8 mouse cellular contexts compared by ENCODE assay signal in genomic region chr2:180228060-180228458, GRCm38 (mm10). TPM values are rescaled to one million over a fixed set of nuclear protein-coding genes. Genes with fewer than 3 reads are reported as not detected.
DNase-seq lines count a peak whose midpoint lies in the region; ATAC-seq and TF ChIP-seq lines count a peak whose summit lies in the region.

No protein-coding gene starts in this region.

- 42% methylated on average over 6 of the region's 6 CpGs for WGBS in heart, embryonic 12.5 days
- 38% methylated on average over 6 of the region's 6 CpGs for WGBS in lung, postnatal 0 days
- WGBS in lung, adult 2 months = 54% methylated on average over 6 of the region's 6 CpGs
- 47% methylated on average over 6 of the region's 6 CpGs for WGBS in embryonic facial prominence, embryonic 14.5 days
- WGBS in neural tube, embryonic 14.5 days = 49% methylated on average over 6 of the region's 6 CpGs

- peak overlapping the region; percentile 15; the same call in 1 of the 2 replicates for H3K27ac ChIP-seq in heart, embryonic 12.5 days (ENCODE audit: poor library complexity, severe bottlenecking)
- H3K27ac ChIP-seq in lung, postnatal 0 days (ENCODE audit: low read length) = peak overlapping the region; percentile 89
- H3K27ac ChIP-seq in embryonic facial prominence, embryonic 14.5 days (replicated peaks; ENCODE audit: low read depth, low read length) = peak overlapping the region; percentile 54
- no peak overlapping the region for H3K27ac ChIP-seq in neural tube, embryonic 14.5 days (ENCODE audit: low read depth, low read length)

- no peak for TF ChIP-seq EP300 in lung, postnatal 0 days (IDR thresholded peaks at IDR 0.05)

- peaks cover 72% of the 10 kb centered on the region for H3K4me1 ChIP-seq in heart, embryonic 12.5 days (replicated peaks)
- peaks cover 42% of the 10 kb centered on the region; the same call in 1 of the 2 replicates for H3K4me1 ChIP-seq in lung, postnatal 0 days (ENCODE audit: insufficient read depth, low read depth, low read length)
- H3K4me1 ChIP-seq in lung, adult 2 months (ENCODE audit: control insufficient read depth, insufficient read depth, low read length) = peaks cover 15% of the 10 kb centered on the region
- peaks cover 17% of the 10 kb centered on the region for H3K4me1 ChIP-seq in embryonic facial prominence, embryonic 14.5 days (ENCODE audit: control insufficient read depth, insufficient read depth, low read length)
- H3K4me1 ChIP-seq in neural tube, embryonic 14.5 days (ENCODE audit: control insufficient read depth, insufficient read depth, low read length) = peaks cover 17% of the 10 kb centered on the region; the same call in 1 of the 2 replicates

- TF ChIP-seq POLR2A in lung, adult 2 months (IDR thresholded peaks at IDR 0.05; ENCODE audit: borderline replicate concordance, extremely low read depth, low read depth, low read length) = no peak

- DNase-seq in heart, adult 9 months (ENCODE audit: low spot score in 2 of 2) = no peak
- no peak for DNase-seq in lung, postnatal 0 days (ENCODE audit: low spot score)
- DNase-seq in lung, adult 2 months = no peak
- no peak for DNase-seq in embryonic facial prominence, embryonic 14.5 days (ENCODE audit: low spot score)
- DNase-seq in left cerebral cortex, adult 8-10 months (ENCODE audit: low spot score in 2 of 2) = no peak
- DNase-seq in ovary, postnatal 36 days (ENCODE audit: low spot score) = no peak

- no peaks in the 10 kb centered on the region for H3K9me3 ChIP-seq in heart, embryonic 12.5 days (replicated peaks)
- H3K9me3 ChIP-seq in lung, postnatal 0 days (ENCODE audit: low read length) = no peaks in the 10 kb centered on the region
- H3K9me3 ChIP-seq in embryonic facial prominence, embryonic 14.5 days (ENCODE audit: control insufficient read depth, low read length) = no peaks in the 10 kb centered on the region
- no peaks in the 10 kb centered on the region for H3K9me3 ChIP-seq in neural tube, embryonic 14.5 days (ENCODE audit: control insufficient read depth, low read length)

- no peak for TF ChIP-seq CTCF in lung, postnatal 0 days (IDR thresholded peaks at IDR 0.05)
- no peak for TF ChIP-seq CTCF in lung, adult 2 months (IDR thresholded peaks at IDR 0.05; ENCODE audit: insufficient read depth, low read length)

- H3K9ac ChIP-seq in heart, embryonic 12.5 days = 0 out of 2 replicates have a peak overlapping the region, but pooled peaks have one; percentile 27
- H3K9ac ChIP-seq in lung, postnatal 0 days (replicated peaks; ENCODE audit: low read depth) = peak overlapping the region; percentile 32
- H3K9ac ChIP-seq in embryonic facial prominence, embryonic 14.5 days (ENCODE audit: low read depth, low read length) = peak overlapping the region; percentile 10; the same call in 1 of the 2 replicates
- no peak overlapping the region for H3K9ac ChIP-seq in neural tube, embryonic 14.5 days (replicated peaks; ENCODE audit: low read depth, low read length)

- ATAC-seq in heart, embryonic 12.5 days (ENCODE audit: insufficient number of reproducible peaks, low FRiP score) = no peak
- no peak for ATAC-seq in lung, postnatal 0 days
- no peak for ATAC-seq in embryonic facial prominence, embryonic 14.5 days (ENCODE audit: low read depth)
- ATAC-seq in neural tube, embryonic 14.5 days (ENCODE audit: low read depth) = no peak

- H3K4me2 ChIP-seq in heart, embryonic 12.5 days = peak overlapping the region; percentile 54
- H3K4me2 ChIP-seq in lung, postnatal 0 days (replicated peaks; ENCODE audit: low read depth, low read length) = peak overlapping the region; percentile 47
- H3K4me2 ChIP-seq in embryonic facial prominence, embryonic 14.5 days (ENCODE audit: low read depth, low read length) = peak overlapping the region; percentile 46; the same call in 1 of the 2 replicates
- 0 out of 2 replicates have a peak overlapping the region, but pooled peaks have one; percentile 11 for H3K4me2 ChIP-seq in neural tube, embryonic 14.5 days (ENCODE audit: low read depth, low read length)

- no peaks in the 10 kb centered on the region for H3K36me3 ChIP-seq in heart, embryonic 12.5 days
- H3K36me3 ChIP-seq in lung, postnatal 0 days (ENCODE audit: insufficient read depth, low read length) = no peaks in the 10 kb centered on the region
- no peaks in the 10 kb centered on the region for H3K36me3 ChIP-seq in embryonic facial prominence, embryonic 14.5 days (ENCODE audit: control insufficient read depth, insufficient read depth, low read length)
- H3K36me3 ChIP-seq in neural tube, embryonic 14.5 days (ENCODE audit: control insufficient read depth, insufficient read depth, low read length) = no peaks in the 10 kb centered on the region

- 0 out of 2 replicates have a peak, but pooled peaks cover 5% of the 10 kb centered on the region for H3K27me3 ChIP-seq in heart, embryonic 12.5 days (replicated peaks)
- no peaks in the 10 kb centered on the region for H3K27me3 ChIP-seq in lung, postnatal 0 days (replicated peaks; ENCODE audit: insufficient read depth, low read length)
- H3K27me3 ChIP-seq in embryonic facial prominence, embryonic 14.5 days (replicated peaks; ENCODE audit: control insufficient read depth, insufficient read depth, low read length) = peaks cover 33% of the 10 kb centered on the region
- H3K27me3 ChIP-seq in neural tube, embryonic 14.5 days (ENCODE audit: control insufficient read depth, insufficient read depth, low read length) = peaks cover 8% of the 10 kb centered on the region

- no peak overlapping the region for H3K4me3 ChIP-seq in heart, embryonic 12.5 days
- no peak overlapping the region for H3K4me3 ChIP-seq in lung, postnatal 0 days (ENCODE audit: low read depth, low read length)
- H3K4me3 ChIP-seq in lung, adult 2 months (replicated peaks; ENCODE audit: extremely low read depth, low read depth, low read length) = no peak overlapping the region
- H3K4me3 ChIP-seq in embryonic facial prominence, embryonic 14.5 days (ENCODE audit: low read depth, low read length) = no peak overlapping the region
- H3K4me3 ChIP-seq in neural tube, embryonic 14.5 days (ENCODE audit: low read depth, low read length) = no peak overlapping the region

RNA-seq across cellular contexts. Expression of gene Lama5, which starts 2.4 kb away (rescaled TPM):
- polyA plus RNA-seq in heart, embryonic 12.5 days (2016; fragmentation: Nextera tagmentation; extraction: Ambion mirVana) = 31.7 and 38.1 TPM in 2 replicates
- polyA plus RNA-seq in lung, postnatal 0 days (2015; fragmentation: Nextera tagmentation; extraction: Ambion mirVana) = 83.7 and 85.3 TPM in 2 replicates
- 145 and 148 TPM in 2 replicates for polyA plus RNA-seq in lung, adult 2 months (2012; rRNA removed)
- 25.2 and 28.2 TPM in 2 replicates for polyA plus RNA-seq in embryonic facial prominence, embryonic 14.5 days (2014; fragmentation: Nextera tagmentation; extraction: Ambion mirVana)
- polyA plus RNA-seq in neural tube, embryonic 14.5 days (2014; fragmentation: Nextera tagmentation; extraction: Ambion mirVana) = 1.2 and 2.0 TPM in 2 replicates
- total RNA-seq in left cerebral cortex, adult 8-10 months (2022) = 10 to 100 TPM in 1 of 4 experiments, 1 to 10 TPM in 3; 5.9 to 11.1 (median 7.3) TPM

RNA-seq across cellular contexts. Expression of gene Rps21, which starts 29.1 kb away (rescaled TPM):
- 336 and 349 TPM in 2 replicates for polyA plus RNA-seq in heart, embryonic 12.5 days (2016; fragmentation: Nextera tagmentation; extraction: Ambion mirVana)
- 418 and 453 TPM in 2 replicates for polyA plus RNA-seq in lung, postnatal 0 days (2015; fragmentation: Nextera tagmentation; extraction: Ambion mirVana)
- polyA plus RNA-seq in lung, adult 2 months (2012; rRNA removed) = 2,052 and 2,661 TPM in 2 replicates
- polyA plus RNA-seq in embryonic facial prominence, embryonic 14.5 days (2014; fragmentation: Nextera tagmentation; extraction: Ambion mirVana) = 689 and 787 TPM in 2 replicates
- 398 and 421 TPM in 2 replicates for polyA plus RNA-seq in neural tube, embryonic 14.5 days (2014; fragmentation: Nextera tagmentation; extraction: Ambion mirVana)
- 100 to 1,000 TPM; 616 to 845 (median 743) TPM for total RNA-seq in left cerebral cortex, adult 8-10 months (2022)

RNA-seq across cellular contexts. Expression of gene Cables2, which starts 45.2 kb away (rescaled TPM):
- 15.8 and 16.2 TPM in 2 replicates for polyA plus RNA-seq in heart, embryonic 12.5 days (2016; fragmentation: Nextera tagmentation; extraction: Ambion mirVana)
- polyA plus RNA-seq in lung, postnatal 0 days (2015; fragmentation: Nextera tagmentation; extraction: Ambion mirVana) = 15.5 and 16.1 TPM in 2 replicates
- polyA plus RNA-seq in lung, adult 2 months (2012; rRNA removed) = 22.7 and 28.2 TPM in 2 replicates
- 16.5 and 17.4 TPM in 2 replicates for polyA plus RNA-seq in embryonic facial prominence, embryonic 14.5 days (2014; fragmentation: Nextera tagmentation; extraction: Ambion mirVana)
- 32.9 and 33.3 TPM in 2 replicates for polyA plus RNA-seq in neural tube, embryonic 14.5 days (2014; fragmentation: Nextera tagmentation; extraction: Ambion mirVana)
- total RNA-seq in left cerebral cortex, adult 8-10 months (2022) = 10 to 100 TPM; 27.2 to 31.6 (median 27.7) TPM

RNA-seq across cellular contexts. Expression of gene Adrm1, which starts 56.8 kb away (rescaled TPM):
- 150 and 154 TPM in 2 replicates for polyA plus RNA-seq in heart, embryonic 12.5 days (2016; fragmentation: Nextera tagmentation; extraction: Ambion mirVana)
- polyA plus RNA-seq in lung, postnatal 0 days (2015; fragmentation: Nextera tagmentation; extraction: Ambion mirVana) = 119 and 136 TPM in 2 replicates
- polyA plus RNA-seq in lung, adult 2 months (2012; rRNA removed) = 108 and 114 TPM in 2 replicates
- 130 and 142 TPM in 2 replicates for polyA plus RNA-seq in embryonic facial prominence, embryonic 14.5 days (2014; fragmentation: Nextera tagmentation; extraction: Ambion mirVana)
- 147 and 154 TPM in 2 replicates for polyA plus RNA-seq in neural tube, embryonic 14.5 days (2014; fragmentation: Nextera tagmentation; extraction: Ambion mirVana)
- total RNA-seq in left cerebral cortex, adult 8-10 months (2022) = 100 to 1,000 TPM; 107 to 109 (median 108) TPM
